In the genomic region with DNA sequence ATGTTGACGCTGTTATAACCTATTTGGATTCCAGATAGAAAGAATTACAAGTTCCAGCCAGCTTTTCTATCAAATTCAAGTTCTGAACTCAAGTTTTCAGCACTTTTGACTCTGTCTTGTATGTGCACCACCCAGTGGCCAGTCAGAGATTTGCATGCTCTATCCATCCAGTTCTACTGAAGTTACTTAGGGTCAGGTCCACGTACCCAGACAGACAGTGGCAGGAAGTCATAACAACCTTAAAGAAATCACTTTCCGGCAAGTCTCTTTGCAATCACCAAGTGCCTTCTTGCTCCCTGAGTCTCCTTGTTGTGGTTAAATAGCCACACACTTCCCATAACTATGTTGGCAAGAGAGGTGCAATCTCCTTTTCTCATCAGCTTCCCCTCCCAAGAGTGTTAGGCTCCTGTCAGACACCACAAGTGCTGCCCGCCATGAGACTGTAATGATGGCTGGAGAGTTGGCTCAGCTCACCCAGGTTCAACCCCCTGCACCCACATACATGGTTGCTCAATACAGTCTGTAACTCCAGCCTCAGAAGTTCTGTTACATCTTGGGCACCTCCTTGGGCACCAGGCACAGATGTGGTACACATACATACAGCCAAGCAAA, we compare ENCODE assay signal across 8 mouse cellular contexts. TPM values are rescaled to one million over a fixed set of nuclear protein-coding genes. Genes with fewer than 3 reads are reported as not detected.
DNase-seq lines count a peak whose midpoint lies in the region; ATAC-seq and TF ChIP-seq lines count a peak whose summit lies in the region.

No protein-coding gene starts in this region.

- peak; percentile 87 for TF ChIP-seq CTCF in Patski (IDR thresholded peaks at IDR 0.05)

- in situ Hi-C loops in Patski (cut with MboI; ENCODE audit: low pct_unique_long_range_greater_than_20kb): no loop called here

- peak; percentile 62 for DNase-seq in heart, adult 8-10 months (ENCODE audit: low spot score)
- DNase-seq in heart, postnatal 25 days (ENCODE audit: low spot score): no peak
- peak; percentile 83 to 86 for DNase-seq in B cell, adult 2 months
- DNase-seq in Patski (ENCODE audit: low read depth, low spot score): no peak
- peak; percentile 58 for DNase-seq in embryo, embryonic 11 days
- DNase-seq in kidney, postnatal 36 days: peak; percentile 66 to 88
- DNase-seq in lung, postnatal 25 days (ENCODE audit: low spot score): peak; percentile 81
- peak; percentile 85 for DNase-seq in splenic B cell, adult 2 months (ENCODE audit: low read depth, low spot score)

- no peaks in the 10 kb centered on the region for H3K27me3 ChIP-seq in Patski
- H3K27me3 ChIP-seq in splenic B cell, adult 2 months (ENCODE audit: control insufficient read depth, insufficient read depth, low read length, poor library complexity, severe bottlenecking): no peaks in the 10 kb centered on the region; the same call in 1 of the 2 replicates

- intact Hi-C loops in heart, postnatal 25 days (cut with DNase I): no loop called here

- POLR2A ChIA-PET in Patski (lab: Charles Lee): no interaction called here

- no peak for ATAC-seq in Patski

- CTCF ChIA-PET in Patski (lab: Charles Lee): interaction anchor here (0.6 to 1.3 kb wide), 9 partner anchors 10 to 58 kb away, joined by 3 to 9 read pairs (median 3); no protein-coding TSS in a partner anchor

- no peaks in the 10 kb centered on the region; the same call in 1 of the 2 replicates for H3K36me3 ChIP-seq in splenic B cell, adult 2 months (ENCODE audit: control insufficient read depth, insufficient read depth, low read length, poor library complexity, severe bottlenecking)

RNA-seq across cellular contexts. Expression of a gene that starts 54.3 kb away (rescaled TPM):
- under 1 TPM; 0.25 to 0.49 (median 0.31) TPM for total RNA-seq in heart, adult 8-10 months (2022)
- total RNA-seq in heart, postnatal 25 days (2021): under 1 TPM; 0.18 to 0.22 TPM
- polyA plus RNA-seq in Patski (2021): 4.3 TPM

RNA-seq across cellular contexts. Expression of a gene that starts 54.4 kb away (rescaled TPM):
- total RNA-seq in heart, adult 8-10 months (2022): 10 to 100 TPM; 12.8 to 16.3 (median 13.8) TPM
- 10 to 100 TPM; 14.3 to 14.7 TPM for total RNA-seq in heart, postnatal 25 days (2021)
- polyA plus RNA-seq in Patski (2021): 49.8 TPM

RNA-seq across cellular contexts. Expression of a gene that starts 54.6 kb away (rescaled TPM):
- 10 to 100 TPM; 13.8 to 17.5 (median 15.3) TPM for total RNA-seq in heart, adult 8-10 months (2022)
- total RNA-seq in heart, postnatal 25 days (2021): 10 to 100 TPM; 14.2 to 14.8 TPM
- polyA plus RNA-seq in Patski (2021): 27.2 TPM

Comparison
In these comparisons a context has a peak if more than half of its experiments do, and no peak if none do; other contexts are left out.
1. DNase-seq: peak in heart, adult 8-10 months (single experiment), B cell, adult 2 months (2 of 2), embryo, embryonic 11 days (single experiment), kidney, postnatal 36 days (2 of 2), lung, postnatal 25 days (single experiment) and splenic B cell, adult 2 months (single experiment); none in heart, postnatal 25 days (single experiment) and Patski (single experiment).